Mouse (Mus musculus) spleen, adult 2 months (tissue): ENCODE measurements around the gene Siae.

Source experiments
- CTCF ChIP-seq: fragments of 200-500 bp; IDR thresholded peaks from 2 replicates; pipeline ENCODE4 v1.5.1; 2011; ENCODE audit warnings: mild to moderate bottlenecking, inconsistent platforms; ENCODE audit not compliant: insufficient read depth, insufficient read length, insufficient replicate concordance; ENCODE audit errors: extremely low read depth
- POLR2A ChIP-seq: fragments of 200-500 bp; IDR thresholded peaks from 2 replicates; pipeline ENCODE4 v1.6.1; 2011; ENCODE audit warnings: low read depth, low read length, inconsistent platforms

DNA sequence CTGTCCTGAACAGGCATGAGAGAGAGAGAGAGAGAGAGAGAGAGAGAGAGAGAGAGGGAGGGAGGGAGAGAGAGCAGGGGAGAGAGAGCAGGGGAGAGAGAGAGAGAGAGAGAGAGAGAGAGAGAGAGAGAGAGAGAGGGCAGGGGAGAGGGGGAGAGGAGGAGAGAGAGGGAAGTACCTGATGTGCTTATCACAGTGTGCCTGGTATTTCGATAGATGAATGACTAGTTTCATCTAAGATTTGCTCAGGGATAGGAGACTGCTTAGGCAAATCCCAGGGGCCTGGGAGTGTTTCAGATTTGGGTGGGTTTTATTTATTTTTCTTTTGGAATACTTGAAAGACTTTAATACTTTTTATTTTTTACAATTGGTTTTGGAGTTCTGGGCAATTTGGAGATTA is 107.7 kb downstream of the Siae start:
- TF ChIP-seq CTCF (no peak), POLR2A (no peak)
